Mouse (Mus musculus) kidney, adult 11 months (tissue): ENCODE measurements around the gene 4930578C19Rik.
"Not testable (repeated sequence)": the region's sequence is repeated elsewhere in the genome, so short reads cannot be mapped to it uniquely, and the experiment has no call there.

Experiments
- DNase-seq: peaks from one replicate; pipeline ENCODE4 v3.0.0; 2022

4930578C19Rik gene

GRCm38 (mm10) chrX:18461198-18461601, at the start of gene 4930578C19Rik:
4930578C19Rik (minus strand) TSS chrX:18461397.
- DNase-seq, result peak; percentile 35

- DNase-seq, result no peak
These were observed 6.5 kb upstream of the 4930578C19Rik start for GRCm38 (mm10) chrX:18467690-18468089.

- no peak for DNase-seq
These were observed 1.7 kb upstream of the 4930578C19Rik start for GRCm38 (mm10) chrX:18462879-18463278.

- no peak for DNase-seq
These were observed 9.6 kb downstream of the 4930578C19Rik start for GRCm38 (mm10) chrX:18451559-18451958.

- peak; percentile 30 for DNase-seq
These were observed 19.1 kb downstream of the 4930578C19Rik start for GRCm38 (mm10) chrX:18442066-18442465.

GRCm38 (mm10) chrX:18425451-18425850, 35.7 kb downstream of the 4930578C19Rik start:
- peak; percentile 7 for DNase-seq

GRCm38 (mm10) chrX:18423206-18423605, 38.0 kb downstream of the 4930578C19Rik start:
- peak; percentile 16 for DNase-seq

- DNase-seq, result no peak
These were observed 40.9 kb downstream of the 4930578C19Rik start for GRCm38 (mm10) chrX:18420161-18420784.

- DNase-seq, result no peak
These were observed 42.2 kb downstream of the 4930578C19Rik start for GRCm38 (mm10) chrX:18418977-18419376.

- DNase-seq, result no peak
These were observed 46.6 kb downstream of the 4930578C19Rik start for GRCm38 (mm10) chrX:18414560-18414959.

- no peak for DNase-seq
These were observed 49.9 kb downstream of the 4930578C19Rik start for GRCm38 (mm10) chrX:18411071-18411840.

- DNase-seq, result no peak
These were observed 51.6 kb downstream of the 4930578C19Rik start for GRCm38 (mm10) chrX:18409598-18409997.

GRCm38 (mm10) chrX:18402296-18402695, 58.9 kb downstream of the 4930578C19Rik start:
- no peak for DNase-seq

GRCm38 (mm10) chrX:18396700-18397099, 64.5 kb downstream of the 4930578C19Rik start:
- DNase-seq, result no peak

- not testable (repeated sequence) for DNase-seq
These were observed 77.0 kb downstream of the 4930578C19Rik start for GRCm38 (mm10) chrX:18384181-18384580.
